Mouse (Mus musculus): ENCODE measurements around the gene Plxna2. TPM values are rescaled to one million over a fixed set of nuclear protein-coding genes. Genes with fewer than 3 reads are reported as not detected.

The Plxna2 gene
- polyA plus RNA-seq, 1 experiment, result 3.6 TPM

GRCm38 (mm10) chr1:194607406-194608261 is 10.4 kb upstream of the Plxna2 start:
- no peak for TF ChIP-seq POLR2A (IDR thresholded peaks at IDR 0.05; ENCODE audit: borderline replicate concordance, low read depth, low read length)
- TF ChIP-seq CTCF (IDR thresholded peaks at IDR 0.05; ENCODE audit: low read depth, low read length), result no peak
- Histone ChIP-seq H3K4me1 (ENCODE audit: control insufficient read depth, insufficient read depth, low read length) (0 out of 2 replicates have a peak, but pooled peaks cover 4% of the 10 kb centered on the region), H3K27ac (ENCODE audit: insufficient read depth, low read depth, low read length) (no peak overlapping the region), H3K4me3 (ENCODE audit: insufficient read depth, low read length) (no peak overlapping the region)

GRCm38 (mm10) chr1:194610516-194610915 is 7.5 kb upstream of the Plxna2 start:
- H3K4me3 ChIP-seq (ENCODE audit: insufficient read depth, low read length), result no peak overlapping the region
- no peak overlapping the region for H3K27ac ChIP-seq (ENCODE audit: insufficient read depth, low read depth, low read length)
- TF ChIP-seq CTCF (IDR thresholded peaks at IDR 0.05; ENCODE audit: low read depth, low read length) (no peak), POLR2A (IDR thresholded peaks at IDR 0.05; ENCODE audit: borderline replicate concordance, low read depth, low read length) (no peak)
- H3K4me1 ChIP-seq (ENCODE audit: control insufficient read depth, insufficient read depth, low read length), result 0 out of 2 replicates have a peak, but pooled peaks cover 4% of the 10 kb centered on the region

GRCm38 (mm10) chr1:194612628-194613027 is 5.4 kb upstream of the Plxna2 start:
- Histone ChIP-seq H3K4me1 (ENCODE audit: control insufficient read depth, insufficient read depth, low read length) (0 out of 2 replicates have a peak, but pooled peaks cover 4% of the 10 kb centered on the region), H3K4me3 (ENCODE audit: insufficient read depth, low read length) (no peak overlapping the region), H3K27ac (ENCODE audit: insufficient read depth, low read depth, low read length) (no peak overlapping the region)
- TF ChIP-seq POLR2A (IDR thresholded peaks at IDR 0.05; ENCODE audit: borderline replicate concordance, low read depth, low read length), result no peak
- TF ChIP-seq CTCF (IDR thresholded peaks at IDR 0.05; ENCODE audit: low read depth, low read length), result no peak

DNA sequence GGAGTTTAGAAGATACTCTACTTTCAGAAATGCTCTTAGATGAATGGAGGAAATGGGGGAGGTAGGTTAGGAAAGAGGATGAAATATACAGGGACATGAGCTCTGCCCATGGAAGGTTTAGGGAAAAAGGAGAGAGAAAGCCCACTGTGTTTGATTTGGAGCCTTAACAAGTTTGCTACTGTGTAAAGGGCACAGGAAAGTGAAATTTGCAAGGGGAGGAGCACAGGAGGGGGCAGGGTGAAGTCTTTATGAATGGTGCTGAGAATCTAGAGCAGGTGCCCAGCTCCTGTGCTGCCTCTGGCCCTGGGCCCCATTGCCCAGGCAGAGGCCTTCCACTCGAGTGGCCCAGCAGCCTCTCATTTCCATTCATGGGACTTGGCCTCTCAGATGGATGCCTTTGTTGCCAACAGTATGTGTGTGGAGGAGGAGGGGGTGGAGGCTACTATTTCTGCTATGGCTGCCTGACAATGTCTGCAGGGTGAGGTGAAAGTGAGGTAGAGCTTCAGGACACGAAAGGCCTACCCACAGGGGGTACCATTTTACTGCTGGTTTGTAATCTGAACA is 4.7 kb upstream of the Plxna2 start:
- Histone ChIP-seq H3K4me3 (ENCODE audit: insufficient read depth, low read length) (no peak overlapping the region), H3K27ac (ENCODE audit: insufficient read depth, low read depth, low read length) (no peak overlapping the region)
- no peak for TF ChIP-seq POLR2A (IDR thresholded peaks at IDR 0.05; ENCODE audit: borderline replicate concordance, low read depth, low read length)
- TF ChIP-seq CTCF (IDR thresholded peaks at IDR 0.05; ENCODE audit: low read depth, low read length), result no peak

DNA sequence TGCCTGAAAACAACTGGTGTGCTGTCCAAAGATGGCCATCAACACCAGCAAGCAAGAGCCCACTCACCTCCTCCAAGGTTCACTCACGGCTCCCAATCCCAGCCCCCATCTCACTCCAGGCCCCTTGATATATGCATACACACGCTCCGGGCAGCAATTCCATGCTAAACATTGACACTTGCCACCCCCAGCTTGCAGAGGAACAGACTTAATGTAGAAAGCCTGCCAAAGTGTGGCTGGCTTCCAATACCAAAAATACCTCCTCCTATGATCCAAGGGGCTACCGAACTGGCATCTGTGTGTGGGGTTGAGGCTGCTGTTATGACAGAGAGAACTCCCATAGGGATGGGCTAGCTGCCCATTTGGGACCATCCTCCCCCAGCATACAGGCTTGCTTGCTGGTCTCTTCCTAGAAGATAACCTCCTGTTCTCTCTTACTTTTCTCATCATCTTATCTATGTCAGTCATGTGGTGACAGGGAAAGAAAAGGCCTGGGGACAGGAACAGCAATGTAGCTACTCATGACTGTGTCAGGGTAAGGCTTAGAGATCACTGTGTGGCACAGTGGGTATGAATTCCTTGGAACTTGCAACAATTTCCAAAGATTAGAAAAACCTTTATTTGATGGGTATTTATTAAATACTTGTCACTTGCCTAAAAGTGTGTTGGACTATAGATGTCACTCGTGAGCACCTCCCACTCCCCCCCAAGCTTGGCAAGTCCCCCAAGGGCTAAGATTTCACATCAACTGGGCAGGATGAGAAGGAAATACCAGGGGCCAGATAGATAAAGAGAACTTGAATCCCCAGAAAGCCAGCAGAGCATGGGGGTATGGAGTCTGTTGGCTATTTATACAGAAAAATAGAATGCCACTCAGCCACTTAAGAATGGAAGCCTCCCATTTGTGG is 3.8 kb upstream of the Plxna2 start:
- H3K4me3 ChIP-seq (ENCODE audit: insufficient read depth, low read length), result no peak overlapping the region
- H3K27ac ChIP-seq (ENCODE audit: insufficient read depth, low read depth, low read length), result no peak overlapping the region
- H3K4me1 ChIP-seq (ENCODE audit: control insufficient read depth, insufficient read depth, low read length), result 0 out of 2 replicates have a peak, but pooled peaks cover 4% of the 10 kb centered on the region
- no peak for TF ChIP-seq CTCF (IDR thresholded peaks at IDR 0.05; ENCODE audit: low read depth, low read length)
- TF ChIP-seq POLR2A (IDR thresholded peaks at IDR 0.05; ENCODE audit: borderline replicate concordance, low read depth, low read length), result no peak

More for the DNA sequence above, 4.7 kb upstream of the Plxna2 start:
- H3K4me1 ChIP-seq (ENCODE audit: control insufficient read depth, insufficient read depth, low read length), result 0 out of 2 replicates have a peak, but pooled peaks cover 4% of the 10 kb centered on the region

DNA sequence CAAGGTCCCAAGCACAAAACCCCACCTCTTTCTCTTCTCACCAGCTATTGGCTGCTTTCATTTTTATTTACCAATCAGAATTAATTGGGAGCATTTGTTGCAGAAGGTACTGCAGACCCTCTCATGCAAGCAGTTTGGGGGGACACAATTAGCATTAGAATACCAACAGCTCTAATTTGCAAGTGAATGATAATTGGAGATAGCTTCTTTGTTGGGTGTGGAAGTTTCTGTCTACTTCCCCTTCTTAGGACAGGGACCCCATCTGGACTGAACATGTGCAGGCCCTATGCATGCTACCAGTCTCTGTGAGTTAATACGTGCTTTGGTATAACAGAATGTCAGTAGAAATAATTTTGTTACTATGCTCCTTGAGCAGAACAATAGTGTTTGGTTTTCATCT is 1.9 kb upstream of the Plxna2 start:
- TF ChIP-seq POLR2A (IDR thresholded peaks at IDR 0.05; ENCODE audit: borderline replicate concordance, low read depth, low read length) (no peak), CTCF (IDR thresholded peaks at IDR 0.05; ENCODE audit: low read depth, low read length) (no peak)
- H3K4me1 ChIP-seq (ENCODE audit: control insufficient read depth, insufficient read depth, low read length), result peaks cover 5% of the 10 kb centered on the region
- H3K4me3 ChIP-seq (ENCODE audit: insufficient read depth, low read length), result no peak overlapping the region
- H3K27ac ChIP-seq (ENCODE audit: insufficient read depth, low read depth, low read length), result no peak overlapping the region

- Histone ChIP-seq H3K27ac (ENCODE audit: insufficient read depth, low read depth, low read length) (no peak overlapping the region), H3K4me3 (ENCODE audit: insufficient read depth, low read length) (peak overlapping the region; percentile 96), H3K4me1 (ENCODE audit: control insufficient read depth, insufficient read depth, low read length) (peaks cover 14% of the 10 kb centered on the region)
- TF ChIP-seq POLR2A (IDR thresholded peaks at IDR 0.05; ENCODE audit: borderline replicate concordance, low read depth, low read length), result no peak
- TF ChIP-seq CTCF (IDR thresholded peaks at IDR 0.05; ENCODE audit: low read depth, low read length), result peak; percentile 54
Measured at GRCm38 (mm10) chr1:194618841-194619311, 858 bp downstream of the Plxna2 start.

DNA sequence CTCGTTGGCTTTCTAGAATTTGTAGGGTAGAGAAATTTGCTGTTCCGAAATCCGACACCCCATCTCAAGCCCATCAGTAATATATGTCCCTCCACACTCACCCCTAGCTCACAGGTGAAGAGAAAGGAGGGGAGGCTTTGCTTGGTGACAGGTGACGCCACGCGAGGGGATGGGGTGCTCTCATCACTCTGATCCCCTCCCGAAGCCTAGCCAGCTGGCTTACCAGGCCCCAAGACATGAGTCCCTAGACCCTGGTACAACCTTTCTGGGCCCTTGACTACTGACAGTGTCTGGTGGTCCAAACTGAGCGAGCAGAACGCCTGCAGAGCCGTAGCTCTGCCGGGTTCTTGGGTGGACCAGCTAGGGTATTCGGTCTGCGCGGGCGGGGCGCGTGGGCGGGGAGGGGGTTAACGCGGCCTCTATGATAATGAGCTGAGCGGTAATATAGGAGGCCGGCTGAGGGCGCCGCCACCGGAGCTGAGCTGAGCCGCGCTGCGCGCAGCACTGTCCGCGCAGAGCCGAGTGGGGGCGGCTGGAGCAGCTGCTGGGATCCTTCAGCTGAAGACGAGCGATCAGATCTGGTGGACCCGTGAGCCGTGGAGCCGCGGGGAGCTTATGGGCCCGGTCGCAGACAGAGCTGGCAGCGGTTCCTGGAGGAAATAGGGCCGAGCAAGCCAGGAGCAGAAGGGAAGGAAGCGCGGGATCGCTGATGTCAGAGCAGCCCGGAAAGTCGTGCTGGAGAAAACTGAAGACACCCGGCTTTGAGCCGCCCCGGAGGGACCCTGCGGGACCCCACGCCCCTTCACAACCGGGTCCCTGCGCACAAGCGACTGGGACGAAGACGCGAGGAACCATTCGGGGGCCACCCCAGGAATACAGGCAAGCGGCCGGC is 1.6 kb downstream of the Plxna2 start:
- Histone ChIP-seq H3K4me3 (ENCODE audit: insufficient read depth, low read length) (peak overlapping the region; percentile 96), H3K4me1 (ENCODE audit: control insufficient read depth, insufficient read depth, low read length) (peaks cover 14% of the 10 kb centered on the region), H3K27ac (ENCODE audit: insufficient read depth, low read depth, low read length) (peak overlapping the region; percentile 52)
- TF ChIP-seq CTCF (IDR thresholded peaks at IDR 0.05; ENCODE audit: low read depth, low read length) (no peak), POLR2A (IDR thresholded peaks at IDR 0.05; ENCODE audit: borderline replicate concordance, low read depth, low read length) (0 out of 2 replicates have a peak, but pooled peaks have one; percentile 37)
